ENCODE assay signal across 15 mouse cellular contexts in genomic region chr14:59297391-59297790, GRCm38 (mm10). TPM values are rescaled to one million over a fixed set of nuclear protein-coding genes. Genes with fewer than 3 reads are reported as not detected.
DNase-seq lines count a peak whose midpoint lies in the region.
"Not testable (repeated sequence)": the region's sequence is repeated elsewhere in the genome, so short reads cannot be mapped to it uniquely, and the experiment has no call there.
"Had no signal": no experiment of that assay in that cellular context is flagged by ENCODE, and none has a peak within 500 bp of the region (broad histone marks: within the 10 kb centered on the region; RNA-seq: fewer than 3 reads in every experiment).

Gene Phf11a, minus strand, starts transcription at chr14:59297522.

- WGBS in macrophage (ENCODE audit: missing documents) = 100% methylated on average over 1 of the region's 1 CpGs

- H3K79me2 ChIP-seq in macrophage (ENCODE audit: inconsistent target) = not testable (repeated sequence)

- not testable (repeated sequence) for H3K36me3 ChIP-seq in macrophage (ENCODE audit: inconsistent target)

- peak; percentile 50 for DNase-seq in CD4-positive, CD25-positive, alpha-beta regulatory T cell, adult 2 months (ENCODE audit: low read depth, low spot score)
- DNase-seq in adipocyte (ENCODE audit: low spot score) = peak; percentile 7
- peak; percentile 88 for DNase-seq in heart, adult 11 months
- peak; percentile 2 for DNase-seq in kidney, adult 11 months
- DNase-seq in left cerebral cortex, adult 11 months (ENCODE audit: low spot score) = peak; percentile 2
- peak; percentile 2 for DNase-seq in skeletal muscle tissue, adult 2 months (ENCODE audit: low read depth, low spot score)

- peak within 1 kb of the TSS; percentile 16; the same call in 1 of the 2 replicates for H3K4me3 ChIP-seq in macrophage (ENCODE audit: inconsistent target)

- H3K27ac ChIP-seq in macrophage = not testable (repeated sequence)

RNA-seq across cellular contexts. Expression of gene Phf11a, which starts in this region (rescaled TPM):
- total RNA-seq in macrophage (2018; cell fraction: chromatin; rRNA removed) = 10 to 100 TPM in 14 of 26 experiments, 1 to 10 TPM in 9, under 1 TPM in 2, not detected in 1; 0.69 to 47.7 (median 19.1) TPM
- 100 to 1,000 TPM in 4 of 26 experiments, 10 to 100 TPM in 9, 1 to 10 TPM in 13; 3.9 to 147 (median 42.7) TPM for total RNA-seq in macrophage (2018; cell fraction: cytosol; rRNA removed)
- 10 to 100 TPM in 14 of 26 experiments, 1 to 10 TPM in 12; 1.9 to 87.5 (median 36.1) TPM for total RNA-seq in macrophage (2018; cell fraction: nucleus; rRNA removed)
- polyA plus RNA-seq in macrophage (2018) = 5.3 to 18.6 TPM (median 6.0 TPM) in 3 replicates
- total RNA-seq: gastrocnemius, postnatal 4 days had no signal
- polyA plus RNA-seq: embryonic facial prominence, embryonic 10.5 days; forebrain, embryonic 11.5 days; hindbrain, embryonic 15.5 days; intestine, postnatal 0 days; limb, embryonic 10.5 days; liver, embryonic 11.5 days; myocyte had no signal

Comparison
In these comparisons a context has a peak if more than half of its experiments do, and no peak if none do; other contexts are left out.
1. DNase-seq: peak in every context shown above with its lines; median percentile 88 in heart, adult 11 months; 50 in CD4-positive, CD25-positive, alpha-beta regulatory T cell, adult 2 months; 7 in adipocyte; 2 in kidney, adult 11 months; 2 in left cerebral cortex, adult 11 months; 2 in skeletal muscle tissue, adult 2 months.